Mouse (Mus musculus): ENCODE results near the gene C2cd5.

DNA sequence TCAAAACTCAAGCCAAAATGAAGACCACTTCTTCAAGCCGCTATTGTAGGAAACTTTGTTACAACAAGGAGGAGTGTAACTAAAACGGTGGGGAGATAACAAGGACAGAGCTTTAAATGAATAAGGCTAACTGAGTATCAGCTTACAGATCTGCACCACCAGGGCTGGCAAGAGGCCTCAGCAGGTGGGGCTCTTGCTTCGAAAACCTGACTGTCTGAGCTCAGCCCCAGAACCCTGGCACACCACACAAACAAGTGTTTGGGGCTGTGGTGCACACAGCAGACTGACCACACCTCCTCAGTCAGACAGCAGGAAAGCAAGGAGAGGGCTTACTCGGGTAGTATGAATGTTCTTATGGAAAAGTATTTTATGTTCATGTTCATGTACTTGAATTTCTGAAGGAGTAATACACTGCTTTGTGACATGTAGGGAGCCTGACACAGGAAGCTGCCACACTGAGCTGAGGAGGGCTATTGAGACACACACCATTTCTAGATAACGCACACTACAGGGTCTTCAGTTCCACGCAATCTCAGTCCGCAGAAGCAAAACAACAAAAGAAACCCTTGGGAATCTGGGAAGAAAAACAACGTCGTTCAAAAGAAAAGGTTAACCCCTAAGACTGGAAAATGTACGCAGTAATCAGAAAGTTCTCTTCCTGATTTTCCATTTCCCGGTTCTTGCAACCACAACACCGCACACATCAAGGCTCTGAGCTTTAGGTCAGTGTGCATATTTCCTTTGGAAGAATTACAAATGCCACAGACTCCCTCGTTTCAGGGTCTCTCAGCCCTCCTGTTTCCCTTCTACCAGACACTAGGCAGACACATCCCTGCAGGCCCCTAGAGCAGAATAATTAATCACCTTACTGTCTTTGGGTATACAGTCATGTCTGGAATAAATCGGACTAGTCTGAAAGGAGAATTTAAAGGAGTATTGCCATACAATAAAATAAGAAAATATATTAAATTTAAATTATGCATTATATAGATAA is 105.9 kb downstream of the C2cd5 start:
- TF ChIP-seq POLR2A (IDR thresholded peaks at IDR 0.05; ENCODE audit: insufficient read length, low read depth) (no peak), MAX (IDR thresholded peaks at IDR 0.05; ENCODE audit: low read depth) (no peak), USF1 (IDR thresholded peaks at IDR 0.05; ENCODE audit: low read depth) (no peak), SRF (IDR thresholded peaks at IDR 0.05; ENCODE audit: control insufficient read depth, insufficient read length, low read depth) (no peak), E2F4 (IDR thresholded peaks at IDR 0.05; ENCODE audit: insufficient read depth) (no peak), POLR2AphosphoS2 (IDR thresholded peaks at IDR 0.05; ENCODE audit: insufficient read length, low read depth) (no peak), MYOG (IDR thresholded peaks at IDR 0.05; ENCODE audit: control insufficient read depth in 1 of 3, insufficient read depth in 1 of 3, insufficient read length in 2 of 3, low read depth in 2 of 3) (peak in 1 of 3 experiments; percentile 36)
